Mouse (Mus musculus) megakaryocyte, embryonic 14.5 days (primary cell): ENCODE results near the gene Prm3.

Experiments
- FLI1 ChIP-seq: IDR thresholded peaks from 2 replicates; pipeline ENCODE4 v1.6.1; 2012; ENCODE audit warnings: low read length, inconsistent platforms, mixed read lengths
- GATA1 ChIP-seq: IDR thresholded peaks from 3 replicates; pipeline ENCODE4 v1.6.1; 2012; ENCODE audit warnings: mixed read lengths, low read length, inconsistent platforms, borderline replicate concordance

DNA sequence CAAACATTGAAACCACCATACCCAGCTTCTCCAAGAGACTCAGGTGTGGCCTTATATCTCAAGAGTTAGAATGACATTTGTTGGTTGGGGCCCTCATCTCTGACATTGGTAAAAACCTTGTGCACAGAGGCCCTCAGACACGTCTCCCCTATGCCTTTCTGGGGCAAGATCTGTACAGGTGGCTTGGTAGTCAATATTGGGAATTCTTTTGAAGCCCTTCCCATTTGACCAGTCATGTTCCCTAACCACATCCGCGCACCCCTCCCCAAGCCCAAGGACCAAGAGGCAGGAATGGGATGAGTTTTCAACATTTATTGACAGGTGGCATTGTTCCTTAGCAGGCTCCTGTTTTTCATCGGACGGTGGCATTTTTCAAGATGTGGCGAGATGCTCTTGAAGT, 5.3 kb upstream of the Prm3 start, which contains the start of gene Prm2:
- TF ChIP-seq GATA1 (no peak), FLI1 (no peak)
